Mouse (Mus musculus) neural tube, embryonic 10.5 days (tissue): ENCODE results near the gene AC131692.1.

Experiments
- DNase-seq: peaks from one replicate; pipeline ENCODE4 v3.0.0-alpha.2; 2017; ENCODE audit warnings: low spot score; ENCODE audit errors: extremely low spot score

AC131692.1 gene

GRCm38 (mm10) chr19:6067724-6068415 is 26.3 kb upstream of the AC131692.1 start, which contains the start of gene Tm7sf2:
TSS of gene Tm7sf2 (minus strand) at chr19:6068373.
- peak; percentile 92 for DNase-seq

- DNase-seq, result no peak
Observed at GRCm38 (mm10) chr19:6068951-6069350, 25.3 kb upstream of the AC131692.1 start.

- no peak for DNase-seq
Observed at GRCm38 (mm10) chr19:6069851-6070250, 24.4 kb upstream of the AC131692.1 start.

- no peak for DNase-seq
Observed at GRCm38 (mm10) chr19:6070571-6071250, 23.5 kb upstream of the AC131692.1 start.

- no peak for DNase-seq
Observed at GRCm38 (mm10) chr19:6071261-6071660, 23.0 kb upstream of the AC131692.1 start.

- DNase-seq, result no peak
Observed at GRCm38 (mm10) chr19:6073889-6074288, 20.3 kb upstream of the AC131692.1 start.

GRCm38 (mm10) chr19:6076564-6077393 is 17.4 kb upstream of the AC131692.1 start, which contains the start of gene Vps51:
TSS of gene Vps51 (minus strand) at chr19:6077231.
- peak; percentile 87 for DNase-seq

GRCm38 (mm10) chr19:6079983-6080480 is 14.2 kb upstream of the AC131692.1 start, which contains the start of gene Tmem262:
TSS of gene Tmem262 (plus strand) at chr19:6080033.
- DNase-seq, result no peak

- no peak for DNase-seq
Observed at GRCm38 (mm10) chr19:6082156-6082555, 12.1 kb upstream of the AC131692.1 start, which contains the start of gene Gm28374. TSS of gene Gm28374 (minus strand) at chr19:6082256.

- DNase-seq, result peak; percentile 97
Observed at GRCm38 (mm10) chr19:6084478-6085248, 9.6 kb upstream of the AC131692.1 start, which contains the start of the genes Zfpl1 and Cdca5. TSS of gene Zfpl1 (minus strand) at chr19:6084956. TSS of gene Cdca5 (plus strand) at chr19:6084983.

GRCm38 (mm10) chr19:6085417-6085879 is 8.8 kb upstream of the AC131692.1 start:
- DNase-seq, result peak; percentile 68

GRCm38 (mm10) chr19:6088841-6089240 is 5.4 kb upstream of the AC131692.1 start:
- DNase-seq, result no peak

- no peak for DNase-seq
Observed at GRCm38 (mm10) chr19:6097847-6098246, 3.6 kb downstream of the AC131692.1 start.

- no peak for DNase-seq
Observed at GRCm38 (mm10) chr19:6101186-6101585, 7.0 kb downstream of the AC131692.1 start.

GRCm38 (mm10) chr19:6102169-6102853 is 8.1 kb downstream of the AC131692.1 start:
- DNase-seq, result no peak

- DNase-seq, result no peak
Observed at GRCm38 (mm10) chr19:6104476-6104875, 10.3 kb downstream of the AC131692.1 start.

GRCm38 (mm10) chr19:6105586-6105985 is 11.4 kb downstream of the AC131692.1 start, which contains the start of gene Naaladl1:
TSS of gene Naaladl1 (plus strand) at chr19:6105782.
- DNase-seq, result no peak

GRCm38 (mm10) chr19:6113116-6113515 is 18.9 kb downstream of the AC131692.1 start:
- DNase-seq, result no peak

GRCm38 (mm10) chr19:6116113-6116850 is 22.1 kb downstream of the AC131692.1 start:
- no peak for DNase-seq
